Mouse (Mus musculus) forebrain, embryonic 14.5 days (tissue): ENCODE measurements around the gene Wwtr1. TPM values are rescaled to one million over a fixed set of nuclear protein-coding genes. Genes with fewer than 3 reads are reported as not detected.

ENCODE experiments used
- ATAC-seq: fragments of 200-750 bp; cut with Nextera tagmentation; 2 replicates; pipeline ENCODE4 v1.8.0; 2017; ENCODE audit warnings: mild to moderate bottlenecking, moderate library complexity
- DNase-seq: peaks from one replicate; pipeline ENCODE4 v3.0.0-alpha.2; 2015; ENCODE audit warnings: low spot score
- H3K27ac ChIP-seq: fragments of 300-500 bp; sonication (generic); 2 replicates; pipeline ENCODE4 v1.5.1; 2014; ENCODE audit warnings: low read depth, mild to moderate bottlenecking, control low read depth, low read length, moderate library complexity
- H3K27me3 ChIP-seq: fragments of 300-500 bp; sonication (generic); replicated peaks from 2 replicates; pipeline ENCODE4 v1.6.1; 2014; ENCODE audit warnings: low read length, control low read depth, mixed read lengths; ENCODE audit not compliant: control insufficient read depth, insufficient read depth
- H3K36me3 ChIP-seq: fragments of 300-500 bp; sonication (generic); 2 replicates; pipeline ENCODE4 v1.6.1; 2014; ENCODE audit warnings: low read length, control low read depth; ENCODE audit not compliant: control insufficient read depth, insufficient read depth
- H3K4me1 ChIP-seq: fragments of 300-500 bp; sonication (generic); 2 replicates; pipeline ENCODE4 v1.6.1; 2014; ENCODE audit warnings: antibody characterized with exemption, low read length, control low read depth; ENCODE audit not compliant: control insufficient read depth, insufficient read depth
- H3K4me2 ChIP-seq: fragments of 300-500 bp; sonication (generic); 2 replicates; pipeline ENCODE4 v1.6.1; 2014; ENCODE audit warnings: mild to moderate bottlenecking, control low read depth, low read length
- H3K4me3 ChIP-seq: fragments of 300-500 bp; sonication (generic); 2 replicates; pipeline ENCODE4 v1.5.1; 2014; ENCODE audit warnings: low read depth, low read length, control low read depth
- H3K9ac ChIP-seq: fragments of 300-500 bp; sonication (generic); 2 replicates; pipeline ENCODE4 v1.6.1; 2014; ENCODE audit warnings: mild to moderate bottlenecking, low read length, control low read depth, moderate library complexity
- H3K9me3 ChIP-seq: fragments of 300-500 bp; sonication (generic); replicated peaks from 2 replicates; pipeline ENCODE4 v1.6.1; 2016; ENCODE audit warnings: low read length, control low read depth, mixed read lengths; ENCODE audit not compliant: control insufficient read depth
- WGBS: fragments of 180-500 bp; shearing (Covaris S2); extraction: QIAGEN DNeasy Blood & Tissue Kit; methylation state at CpG from one replicate; pipeline ENCODE4 v1.1.7; 2014; 5-methylcytosine and 5-hydroxymethylcytosine counted together
- polyA plus RNA-seq: library from polyadenylated mRNA; unstranded; fragments of >200 nt; fragmentation: Nextera tagmentation; extraction: Ambion mirVana; gene quantifications from 2 replicates; pipeline ENCODE4 v1.2.1, GENCODE M21; 2014

The Wwtr1 gene
- polyA plus RNA-seq, 1 experiment from 2014 or later, result 12.8 TPM

GRCm38 (mm10) chr3:57466289-57466688 lies 109.4 kb downstream of the Wwtr1 start:
- H3K36me3 ChIP-seq, result no peaks in the 10 kb centered on the region
- DNase-seq, result peak; percentile 73
- H3K27me3 ChIP-seq, result no peaks in the 10 kb centered on the region
- H3K4me2 ChIP-seq, result no peak overlapping the region
- H3K4me1 ChIP-seq, result peaks cover 6% of the 10 kb centered on the region
- 76% methylated on average over 3 of the region's 3 CpGs for WGBS
- no peaks in the 10 kb centered on the region for H3K9me3 ChIP-seq
- no peak for ATAC-seq
- no peak overlapping the region for H3K4me3 ChIP-seq
- H3K27ac ChIP-seq, result no peak overlapping the region
- no peak overlapping the region for H3K9ac ChIP-seq

DNA sequence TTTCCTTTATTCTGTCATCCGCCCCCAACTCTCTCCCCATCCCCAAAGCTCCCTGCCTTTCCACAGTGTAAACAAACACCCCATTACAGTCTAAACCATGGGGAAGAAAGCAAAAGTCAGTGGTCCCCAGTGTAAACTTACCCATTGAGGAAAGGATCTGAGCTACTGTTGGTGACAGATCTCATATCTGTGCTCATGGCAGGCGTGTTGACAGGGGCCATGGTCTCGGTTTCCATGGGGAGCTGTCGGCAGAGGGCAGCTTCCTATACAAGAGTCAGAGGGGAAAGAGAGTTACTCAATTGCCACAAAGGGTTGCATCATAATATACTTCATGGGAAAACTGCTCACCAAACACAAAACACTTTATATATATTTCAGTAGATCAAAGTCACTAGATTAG lies 112.4 kb downstream of the Wwtr1 start:
- H3K9me3 ChIP-seq, result no peaks in the 10 kb centered on the region
- no peaks in the 10 kb centered on the region for H3K4me1 ChIP-seq
- 93% methylated on average over 4 of the region's 4 CpGs for WGBS
- DNase-seq, result no peak
- no peaks in the 10 kb centered on the region for H3K36me3 ChIP-seq
- H3K4me2 ChIP-seq, result no peak overlapping the region
- no peak for ATAC-seq
- H3K9ac ChIP-seq, result no peak overlapping the region
- no peaks in the 10 kb centered on the region for H3K27me3 ChIP-seq
- no peak overlapping the region for H3K4me3 ChIP-seq
- H3K27ac ChIP-seq, result no peak overlapping the region

DNA sequence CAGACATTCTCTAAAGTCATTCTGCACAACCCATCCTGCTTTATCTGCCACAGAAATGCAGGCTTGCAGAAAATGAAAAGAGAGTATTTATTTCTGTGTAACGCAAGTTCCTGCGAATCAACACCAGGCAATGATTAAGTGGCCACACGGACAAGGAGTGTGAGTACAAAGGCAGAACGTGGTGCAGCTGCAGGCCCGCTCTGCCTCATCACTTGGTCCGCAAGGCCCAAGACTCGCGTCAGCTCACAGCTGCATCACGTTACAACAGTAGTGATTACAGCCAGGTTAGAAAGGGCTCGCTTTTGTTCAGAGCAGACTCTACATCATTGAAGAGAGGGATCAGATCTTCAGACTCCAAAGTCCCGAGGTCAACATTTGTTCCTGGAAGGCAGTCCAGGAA lies 117.1 kb downstream of the Wwtr1 start:
- no peaks in the 10 kb centered on the region for H3K36me3 ChIP-seq
- H3K9me3 ChIP-seq, result no peaks in the 10 kb centered on the region
- ATAC-seq (peak; percentile 37; the same call in 1 of the 2 replicates), DNase-seq (no peak)
- WGBS, result 73% methylated on average over 11 of the region's 11 CpGs
- H3K27ac ChIP-seq, result no peak overlapping the region
- H3K4me1 ChIP-seq, result no peaks in the 10 kb centered on the region
- H3K4me2 ChIP-seq, result no peak overlapping the region
- H3K9ac ChIP-seq, result no peak overlapping the region
- no peak overlapping the region for H3K4me3 ChIP-seq
- no peaks in the 10 kb centered on the region for H3K27me3 ChIP-seq

GRCm38 (mm10) chr3:57448445-57448844 lies 127.3 kb downstream of the Wwtr1 start:
- ATAC-seq (peak; percentile 89), DNase-seq (peak; percentile 91)
- Histone ChIP-seq H3K4me1 (no peaks in the 10 kb centered on the region), H3K9me3 (no peaks in the 10 kb centered on the region), H3K36me3 (no peaks in the 10 kb centered on the region), H3K27me3 (no peaks in the 10 kb centered on the region), H3K4me3 (no peak overlapping the region), H3K4me2 (no peak overlapping the region), H3K27ac (no peak overlapping the region), H3K9ac (no peak overlapping the region)
- 33% methylated on average over 5 of the region's 5 CpGs for WGBS

GRCm38 (mm10) chr3:57447889-57448288 lies 127.8 kb downstream of the Wwtr1 start:
- ATAC-seq (no peak), DNase-seq (no peak)
- Histone ChIP-seq H3K27me3 (no peaks in the 10 kb centered on the region), H3K36me3 (no peaks in the 10 kb centered on the region), H3K4me3 (no peak overlapping the region), H3K9me3 (no peaks in the 10 kb centered on the region), H3K9ac (no peak overlapping the region), H3K27ac (no peak overlapping the region), H3K4me2 (no peak overlapping the region), H3K4me1 (no peaks in the 10 kb centered on the region)
- WGBS, result 59% methylated on average over 1 of the region's 1 CpGs

DNA sequence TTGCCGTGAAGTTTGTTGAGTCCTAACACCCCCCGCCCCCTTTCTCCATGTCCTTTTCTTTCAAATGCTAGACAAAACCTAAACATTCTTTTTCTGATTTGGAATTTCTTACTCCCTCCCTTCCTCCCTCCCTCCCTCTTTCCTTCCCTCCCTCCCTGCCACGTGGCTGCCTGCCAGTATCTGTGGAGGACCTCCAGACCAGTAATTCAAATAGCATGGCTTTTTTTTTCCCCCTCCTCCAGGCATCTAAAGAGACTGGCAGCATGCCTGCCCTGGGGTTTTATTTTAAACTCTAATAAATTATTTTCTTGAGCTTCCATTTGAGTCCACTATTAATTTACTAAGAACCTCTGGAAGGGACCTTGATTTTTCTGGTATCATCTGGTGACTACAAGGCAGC lies 130.0 kb downstream of the Wwtr1 start:
- 42% methylated on average over 3 of the region's 3 CpGs for WGBS
- Histone ChIP-seq H3K4me2 (no peak overlapping the region), H3K9ac (no peak overlapping the region), H3K36me3 (no peaks in the 10 kb centered on the region), H3K9me3 (no peaks in the 10 kb centered on the region), H3K27me3 (no peaks in the 10 kb centered on the region), H3K4me1 (no peaks in the 10 kb centered on the region), H3K4me3 (no peak overlapping the region), H3K27ac (no peak overlapping the region)
- DNase-seq (peak; percentile 67), ATAC-seq (no peak)

DNA sequence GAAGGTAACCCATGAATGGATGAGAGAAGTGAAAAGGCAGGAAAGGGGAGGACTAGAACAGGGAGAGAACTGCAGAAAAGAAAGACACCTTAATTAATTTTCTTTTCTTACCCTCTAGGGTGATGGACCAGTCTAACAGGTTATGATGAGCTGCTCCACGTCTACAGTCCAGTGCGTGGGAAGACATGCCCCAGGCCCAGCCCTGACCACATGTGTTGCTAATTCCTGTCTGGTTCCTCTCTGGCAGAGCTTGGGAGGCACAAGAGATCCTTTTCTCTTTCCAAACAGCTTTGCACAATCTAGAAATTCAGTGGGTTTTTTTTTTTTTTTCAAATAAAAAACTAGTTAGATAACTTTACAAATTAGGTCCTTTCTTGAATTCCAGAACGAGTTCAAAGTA lies 134.8 kb downstream of the Wwtr1 start:
- 77% methylated on average over 3 of the region's 3 CpGs for WGBS
- no peak for DNase-seq

DNA sequence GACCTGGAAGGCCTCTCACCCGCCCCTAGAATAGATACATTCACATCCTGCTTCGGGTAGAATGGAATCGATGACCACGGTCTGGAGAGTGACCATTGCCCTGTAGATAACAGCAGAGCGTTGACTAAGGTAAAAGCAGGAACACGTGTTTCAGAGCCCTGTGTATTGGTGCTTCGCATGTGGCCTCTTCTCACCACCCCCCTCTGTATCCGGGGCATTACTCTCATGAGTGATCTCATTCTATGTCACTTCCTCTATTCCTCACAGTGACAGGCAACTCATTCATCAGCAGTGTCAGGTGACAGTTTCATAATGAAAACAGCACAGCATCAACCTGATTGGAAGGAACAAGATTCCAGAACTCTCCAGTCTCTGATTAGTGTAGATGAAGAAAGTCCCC lies 140.3 kb downstream of the Wwtr1 start:
- DNase-seq, result no peak
- Histone ChIP-seq H3K4me1 (no peaks in the 10 kb centered on the region), H3K27me3 (no peaks in the 10 kb centered on the region), H3K4me3 (no peak overlapping the region), H3K9me3 (no peaks in the 10 kb centered on the region), H3K4me2 (no peak overlapping the region), H3K9ac (no peak overlapping the region), H3K36me3 (no peaks in the 10 kb centered on the region), H3K27ac (no peak overlapping the region)
- WGBS, result 83% methylated on average over 8 of the region's 8 CpGs
- ATAC-seq, result no peak

More for the DNA sequence above, 134.8 kb downstream of the Wwtr1 start:
- H3K9me3 ChIP-seq, result no peaks in the 10 kb centered on the region
- no peak overlapping the region for H3K4me3 ChIP-seq
- no peaks in the 10 kb centered on the region for H3K27me3 ChIP-seq
- H3K36me3 ChIP-seq, result no peaks in the 10 kb centered on the region
- no peak overlapping the region for H3K9ac ChIP-seq
- ATAC-seq, result no peak
- H3K4me2 ChIP-seq, result no peak overlapping the region
- no peak overlapping the region for H3K27ac ChIP-seq
- no peaks in the 10 kb centered on the region for H3K4me1 ChIP-seq

- no peaks in the 10 kb centered on the region for H3K36me3 ChIP-seq
- no peaks in the 10 kb centered on the region for H3K9me3 ChIP-seq
- 73% methylated on average over 3 of the region's 3 CpGs for WGBS
- no peak overlapping the region for H3K4me2 ChIP-seq
- H3K9ac ChIP-seq, result no peak overlapping the region
- no peak overlapping the region for H3K4me3 ChIP-seq
- no peaks in the 10 kb centered on the region for H3K27me3 ChIP-seq
- DNase-seq, result no peak
- no peak for ATAC-seq
- H3K4me1 ChIP-seq, result no peaks in the 10 kb centered on the region
- H3K27ac ChIP-seq, result no peak overlapping the region
Measured at GRCm38 (mm10) chr3:57431706-57432105, 144.0 kb downstream of the Wwtr1 start.
